Mouse (Mus musculus): ENCODE data around the gene D430042O09Rik. TPM values are rescaled to one million over a fixed set of nuclear protein-coding genes. Genes with fewer than 3 reads are reported as not detected.

D430042O09Rik gene
- polyA plus RNA-seq, 1 experiment from 2014 or later = 7.8 TPM

DNA sequence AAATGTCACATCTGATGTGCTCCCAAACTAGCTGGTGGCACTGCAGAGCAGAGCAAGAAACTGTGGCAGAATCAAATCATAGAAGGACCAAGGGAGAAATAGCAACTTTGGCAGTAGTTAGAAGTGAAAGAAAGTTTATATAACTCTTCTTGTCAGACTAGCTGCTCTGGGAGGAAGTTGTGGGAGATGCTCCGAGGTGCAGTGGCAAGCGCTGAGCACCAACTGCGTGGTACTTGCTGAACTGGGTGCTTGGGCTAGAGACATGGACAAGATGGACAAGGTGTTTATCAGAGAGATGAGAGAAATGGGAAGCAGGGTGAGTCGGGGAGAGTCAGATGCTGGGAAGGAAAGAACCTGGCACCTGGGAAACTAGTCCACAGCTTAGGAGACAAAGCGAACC, 180.1 kb downstream of the D430042O09Rik start:
- no peaks in the 10 kb centered on the region for H3K9me3 ChIP-seq
- no peak overlapping the region for H3K4me2 ChIP-seq (replicated peaks)
- ATAC-seq (replicated peaks) = no peak
- no peak overlapping the region for H3K9ac ChIP-seq (replicated peaks)
- H3K27ac ChIP-seq (replicated peaks) = no peak overlapping the region
- H3K4me1 ChIP-seq = peaks cover 14% of the 10 kb centered on the region
- H3K36me3 ChIP-seq = no peaks in the 10 kb centered on the region
- H3K27me3 ChIP-seq = no peaks in the 10 kb centered on the region
- WGBS = 92% methylated on average over 5 of the region's 5 CpGs
- H3K4me3 ChIP-seq = no peak overlapping the region

DNA sequence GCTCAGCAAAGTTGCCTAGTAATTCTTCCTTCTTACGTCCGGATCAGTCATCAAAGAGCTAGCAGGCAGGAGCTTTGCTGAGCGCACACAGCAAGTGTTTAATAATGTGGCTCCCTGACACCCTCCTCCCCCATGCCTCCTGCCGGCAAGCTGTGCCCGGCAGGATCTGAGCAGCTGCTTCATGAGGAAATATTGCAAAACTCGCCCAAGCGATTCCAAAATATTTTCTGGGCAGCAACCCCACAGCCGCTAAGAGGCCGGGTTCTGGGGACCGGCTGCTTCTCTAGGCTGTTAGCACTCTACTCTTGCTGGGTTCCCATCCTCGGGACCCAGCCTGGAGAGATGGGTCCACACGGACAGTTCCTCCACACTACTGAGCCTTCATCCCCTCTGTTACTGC, 180.7 kb downstream of the D430042O09Rik start:
- Histone ChIP-seq H3K36me3 (no peaks in the 10 kb centered on the region), H3K9me3 (no peaks in the 10 kb centered on the region), H3K27me3 (no peaks in the 10 kb centered on the region), H3K27ac (replicated peaks) (no peak overlapping the region), H3K9ac (replicated peaks) (no peak overlapping the region), H3K4me3 (no peak overlapping the region), H3K4me2 (replicated peaks) (no peak overlapping the region), H3K4me1 (peaks cover 14% of the 10 kb centered on the region)
- WGBS = 53% methylated on average over 12 of the region's 12 CpGs
- ATAC-seq (replicated peaks) = no peak

DNA sequence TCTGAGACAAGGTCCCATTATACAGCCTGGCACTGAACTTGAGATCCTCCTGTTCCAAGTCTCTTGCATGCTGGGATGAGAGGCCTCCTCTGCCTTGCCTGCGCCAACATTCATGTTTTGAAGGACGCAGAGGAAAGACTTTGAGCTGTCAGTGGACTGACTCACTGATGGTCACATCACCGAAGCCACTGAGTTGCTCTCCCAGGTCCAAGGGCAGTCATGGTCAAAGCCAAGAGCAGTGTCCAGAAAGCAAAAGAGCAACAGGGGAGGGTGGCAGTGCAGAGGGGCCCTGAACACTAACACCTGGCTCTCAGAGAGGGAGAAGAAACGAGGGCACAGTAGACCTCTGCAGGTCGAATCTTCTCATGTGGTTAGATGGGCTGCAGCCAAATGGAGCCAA, 185.9 kb downstream of the D430042O09Rik start:
- Histone ChIP-seq H3K4me3 (no peak overlapping the region), H3K4me1 (no peaks in the 10 kb centered on the region), H3K9me3 (no peaks in the 10 kb centered on the region), H3K36me3 (no peaks in the 10 kb centered on the region), H3K4me2 (replicated peaks) (no peak overlapping the region), H3K27me3 (no peaks in the 10 kb centered on the region), H3K27ac (replicated peaks) (no peak overlapping the region), H3K9ac (replicated peaks) (no peak overlapping the region)
- ATAC-seq (replicated peaks) = no peak
- WGBS = 95% methylated on average over 5 of the region's 5 CpGs

DNA sequence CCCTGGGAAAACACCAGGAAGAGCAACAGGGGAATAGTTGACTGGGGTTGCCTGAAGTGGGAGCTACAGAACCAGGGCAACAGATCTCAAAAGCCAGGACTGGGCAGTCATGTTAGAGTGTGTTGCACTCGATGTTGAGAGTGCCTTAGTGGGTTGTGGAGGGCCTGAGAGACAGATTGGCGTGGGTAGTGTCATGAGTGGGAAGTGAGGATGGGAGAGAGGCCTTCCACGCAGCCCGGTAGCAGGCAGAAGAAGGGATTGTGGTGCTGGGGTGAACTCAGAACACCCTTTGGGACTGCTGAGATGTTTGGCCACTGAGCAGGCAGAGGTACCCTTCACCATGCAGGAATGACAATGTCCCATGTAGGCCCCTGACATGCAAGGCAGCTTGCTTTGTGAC, 189.4 kb downstream of the D430042O09Rik start:
- no peak for ATAC-seq (replicated peaks)
- H3K36me3 ChIP-seq = no peaks in the 10 kb centered on the region
- no peaks in the 10 kb centered on the region for H3K9me3 ChIP-seq
- H3K27me3 ChIP-seq = no peaks in the 10 kb centered on the region
- no peak overlapping the region for H3K27ac ChIP-seq (replicated peaks)
- no peak overlapping the region for H3K4me3 ChIP-seq
- no peaks in the 10 kb centered on the region; the same call in 1 of the 2 replicates for H3K4me1 ChIP-seq
- WGBS = 84% methylated on average over 4 of the region's 4 CpGs
- H3K4me2 ChIP-seq (replicated peaks) = no peak overlapping the region
- H3K9ac ChIP-seq (replicated peaks) = no peak overlapping the region

DNA sequence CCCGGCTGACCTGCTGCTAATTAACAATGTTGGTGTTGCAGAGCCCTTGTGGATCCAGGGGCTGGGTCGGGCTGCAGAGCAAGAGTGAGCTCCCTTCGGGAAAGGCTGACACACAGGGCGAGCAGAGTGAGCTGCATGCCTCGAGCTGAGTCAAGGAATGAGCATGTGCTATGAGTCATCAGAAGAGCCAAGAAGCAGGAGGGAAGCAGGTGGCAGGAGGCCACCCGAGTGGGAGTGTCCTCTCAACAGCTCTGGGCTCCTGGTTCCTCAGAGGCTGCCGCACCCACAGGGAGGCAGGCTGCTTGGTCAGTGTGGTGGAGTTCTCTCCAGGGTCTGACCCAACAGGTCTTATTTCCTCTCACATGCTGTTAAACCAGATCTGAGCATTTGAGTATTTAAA, 191.3 kb downstream of the D430042O09Rik start:
- WGBS = 58% methylated on average over 7 of the region's 7 CpGs
- H3K27me3 ChIP-seq = no peaks in the 10 kb centered on the region
- no peaks in the 10 kb centered on the region for H3K36me3 ChIP-seq
- no peak overlapping the region for H3K9ac ChIP-seq (replicated peaks)
- no peak overlapping the region for H3K4me2 ChIP-seq (replicated peaks)
- no peak overlapping the region for H3K4me3 ChIP-seq
- H3K9me3 ChIP-seq = no peaks in the 10 kb centered on the region
- no peaks in the 10 kb centered on the region; the same call in 1 of the 2 replicates for H3K4me1 ChIP-seq
- no peak for ATAC-seq (replicated peaks)
- H3K27ac ChIP-seq (replicated peaks) = no peak overlapping the region

DNA sequence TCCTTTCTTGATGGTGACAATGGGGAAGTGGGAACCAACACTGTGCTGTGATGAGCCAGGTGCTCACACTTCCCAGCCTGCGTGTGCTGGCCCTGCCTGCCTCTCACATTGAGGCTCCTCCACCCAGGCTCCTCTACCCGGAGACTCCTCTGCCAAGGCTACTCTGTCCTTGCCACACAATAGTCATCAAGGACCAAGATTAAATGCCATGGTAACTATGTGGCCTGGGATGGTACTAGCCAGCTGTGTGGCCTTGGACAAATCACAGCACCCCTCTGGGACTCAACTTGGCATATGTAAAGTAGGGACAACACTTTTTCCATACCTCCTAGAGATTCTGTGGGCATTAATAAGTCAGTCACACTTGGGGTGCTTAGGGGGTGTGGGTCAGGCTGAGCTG, 192.2 kb downstream of the D430042O09Rik start:
- no peak overlapping the region for H3K9ac ChIP-seq (replicated peaks)
- no peaks in the 10 kb centered on the region for H3K9me3 ChIP-seq
- no peaks in the 10 kb centered on the region; the same call in 1 of the 2 replicates for H3K4me1 ChIP-seq
- H3K27me3 ChIP-seq = no peaks in the 10 kb centered on the region
- no peaks in the 10 kb centered on the region for H3K36me3 ChIP-seq
- 54% methylated on average over 2 of the region's 2 CpGs for WGBS
- no peak overlapping the region for H3K4me2 ChIP-seq (replicated peaks)
- H3K27ac ChIP-seq (replicated peaks) = no peak overlapping the region
- no peak for ATAC-seq (replicated peaks)
- H3K4me3 ChIP-seq = no peak overlapping the region

DNA sequence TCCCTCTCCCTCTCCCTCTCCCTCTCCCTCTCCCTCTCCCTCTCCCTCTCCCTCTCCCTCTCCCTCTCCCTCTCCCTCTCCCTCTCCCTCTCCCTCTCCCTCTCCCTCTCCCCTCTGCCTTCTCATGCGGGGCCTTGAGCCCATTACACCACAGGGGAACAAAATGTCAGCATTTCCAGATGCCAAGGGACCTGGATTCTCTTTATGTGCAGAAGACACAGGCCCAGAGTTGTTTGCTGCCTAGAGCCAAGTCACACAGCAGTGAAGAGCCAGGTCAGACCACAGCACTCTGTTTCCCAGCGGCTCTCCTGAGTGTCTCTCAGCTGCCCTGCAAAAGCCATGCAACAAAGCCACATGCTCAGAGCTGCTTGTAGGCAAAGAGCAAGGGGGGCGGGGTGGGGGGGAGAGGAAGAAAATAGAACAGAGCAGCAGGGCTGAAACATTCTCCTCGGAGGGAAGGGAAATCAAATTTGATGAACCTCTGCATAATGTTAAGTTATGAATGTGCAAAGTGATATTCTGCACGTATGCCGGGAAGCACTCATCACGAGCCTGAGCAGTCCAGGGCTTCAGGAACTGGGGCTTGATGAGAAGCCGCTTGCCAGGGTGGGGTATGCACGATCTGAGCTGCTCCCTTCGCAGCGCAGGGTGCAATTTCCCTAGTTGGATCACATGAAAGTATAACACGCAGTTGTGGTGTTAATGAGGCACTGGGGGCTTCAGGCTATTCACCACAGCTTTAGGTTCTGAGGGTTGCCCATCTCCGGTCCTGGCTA, 192.9 kb downstream of the D430042O09Rik start:
- H3K27me3 ChIP-seq = no peaks in the 10 kb centered on the region
- WGBS = 49% methylated on average over 13 of the region's 13 CpGs
- H3K4me3 ChIP-seq = no peak overlapping the region
- no peaks in the 10 kb centered on the region; the same call in 1 of the 2 replicates for H3K4me1 ChIP-seq
- ATAC-seq (replicated peaks) = no peak
- no peak overlapping the region for H3K9ac ChIP-seq (replicated peaks)
- H3K4me2 ChIP-seq (replicated peaks) = no peak overlapping the region
- no peak overlapping the region for H3K27ac ChIP-seq (replicated peaks)
- H3K9me3 ChIP-seq = no peaks in the 10 kb centered on the region
- no peaks in the 10 kb centered on the region for H3K36me3 ChIP-seq

DNA sequence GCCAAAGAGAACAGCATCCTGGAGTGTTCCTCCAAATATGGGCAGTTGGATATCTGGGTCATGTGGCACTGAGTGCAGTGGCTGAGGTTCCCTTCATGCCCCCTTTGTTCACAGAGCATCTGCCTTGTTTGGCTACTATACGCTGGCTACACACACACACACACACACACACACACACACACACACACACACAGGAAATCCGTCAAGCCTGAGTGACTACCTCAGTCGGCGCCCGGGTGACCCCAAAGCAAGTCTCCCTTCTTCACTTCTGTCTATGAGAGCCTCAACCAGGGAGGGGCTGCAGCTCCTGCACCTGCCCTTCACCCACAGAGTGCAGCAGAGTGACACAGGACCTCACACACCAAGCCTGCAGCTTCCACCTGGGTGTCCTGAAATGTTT, 213.1 kb downstream of the D430042O09Rik start:
- no peak overlapping the region for H3K4me2 ChIP-seq (replicated peaks)
- no peak for ATAC-seq (replicated peaks)
- 85% methylated on average over 5 of the region's 5 CpGs for WGBS

DNA sequence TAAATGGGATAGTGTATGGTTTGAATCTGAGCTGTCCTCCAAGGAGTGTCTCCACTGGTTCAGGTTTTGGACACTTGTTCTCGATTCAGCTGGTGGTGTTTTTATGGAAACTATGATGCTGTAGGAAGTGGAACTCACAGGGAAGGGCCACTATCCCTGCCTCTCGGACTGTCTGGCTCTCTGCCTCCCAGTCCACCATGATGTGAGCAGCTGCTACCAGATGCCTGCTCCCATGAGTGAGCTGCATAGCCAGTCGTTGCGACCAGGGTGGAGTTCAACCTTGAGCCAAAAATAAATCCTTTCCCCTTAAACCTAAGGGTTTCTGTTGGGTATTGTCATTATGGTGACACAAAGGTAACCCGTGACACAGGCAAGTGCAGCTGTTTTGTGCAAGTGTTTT, 216.4 kb downstream of the D430042O09Rik start:
- Histone ChIP-seq H3K9ac (replicated peaks) (no peak overlapping the region), H3K4me3 (no peak overlapping the region), H3K27me3 (no peaks in the 10 kb centered on the region), H3K36me3 (no peaks in the 10 kb centered on the region), H3K4me2 (replicated peaks) (no peak overlapping the region), H3K9me3 (no peaks in the 10 kb centered on the region), H3K4me1 (no peaks in the 10 kb centered on the region), H3K27ac (replicated peaks) (no peak overlapping the region)
- WGBS = 82% methylated on average over 5 of the region's 5 CpGs
- no peak for ATAC-seq (replicated peaks)

More for the DNA sequence above, 213.1 kb downstream of the D430042O09Rik start:
- Histone ChIP-seq H3K4me1 (no peaks in the 10 kb centered on the region), H3K4me3 (no peak overlapping the region), H3K36me3 (no peaks in the 10 kb centered on the region), H3K27ac (replicated peaks) (no peak overlapping the region), H3K9ac (replicated peaks) (no peak overlapping the region), H3K9me3 (no peaks in the 10 kb centered on the region), H3K27me3 (no peaks in the 10 kb centered on the region)

Other genes starting within 250 kb of the D430042O09Rik start
- 119 and 128 TPM in 2 replicates for gene Nsmce1, start 216.3 kb upstream of the D430042O09Rik start, polyA plus RNA-seq (2015; fragmentation: Nextera tagmentation; extraction: Ambion mirVana)
- gene Il4ra, start 155.8 kb upstream of the D430042O09Rik start, polyA plus RNA-seq (2015; fragmentation: Nextera tagmentation; extraction: Ambion mirVana) = 2.1 and 2.2 TPM in 2 replicates
- 0.15 and 0.17 TPM in 2 replicates for gene Il21r, start 104.5 kb upstream of the D430042O09Rik start, polyA plus RNA-seq (2015; fragmentation: Nextera tagmentation; extraction: Ambion mirVana)
- gene Gtf3c1, start 108 bp upstream of the D430042O09Rik start, polyA plus RNA-seq (2015; fragmentation: Nextera tagmentation; extraction: Ambion mirVana) = 36.8 and 39.1 TPM in 2 replicates

Data from forebrain, embryonic 15.5 days (tissue).